Mouse (Mus musculus): ENCODE measurements around the gene Fat1.

DNA sequence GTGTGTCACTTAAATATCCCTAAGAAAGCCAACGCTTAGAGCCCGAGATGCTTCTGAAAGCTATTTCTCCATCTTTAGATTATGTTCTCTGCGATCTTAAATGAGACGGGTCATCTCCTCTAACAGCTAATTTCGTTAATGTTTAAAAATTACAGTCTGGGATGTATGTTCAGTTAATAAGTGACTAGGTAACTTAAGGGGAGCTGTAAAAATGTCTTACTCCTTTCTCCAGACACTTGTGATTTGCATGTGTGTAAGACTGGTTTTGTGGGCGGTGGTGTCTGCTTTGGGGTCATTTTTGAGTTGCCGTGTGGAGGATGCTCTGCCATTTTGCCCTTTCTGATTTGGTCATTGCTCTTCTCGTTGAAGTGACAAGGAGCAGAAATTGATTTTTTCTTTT, 78.6 kb downstream of the Fat1 start:
- no peak for TF ChIP-seq POLR2A (IDR thresholded peaks at IDR 0.05; ENCODE audit: extremely low read depth, insufficient read depth, low read length)
- TF ChIP-seq CTCF (IDR thresholded peaks at IDR 0.05; ENCODE audit: low read depth, low read length), result no peak

Measured in liver, adult 2 months (tissue).